Mouse (Mus musculus): Measurements from ENCODE around the gene Faf1.

Gene Faf1

DNA sequence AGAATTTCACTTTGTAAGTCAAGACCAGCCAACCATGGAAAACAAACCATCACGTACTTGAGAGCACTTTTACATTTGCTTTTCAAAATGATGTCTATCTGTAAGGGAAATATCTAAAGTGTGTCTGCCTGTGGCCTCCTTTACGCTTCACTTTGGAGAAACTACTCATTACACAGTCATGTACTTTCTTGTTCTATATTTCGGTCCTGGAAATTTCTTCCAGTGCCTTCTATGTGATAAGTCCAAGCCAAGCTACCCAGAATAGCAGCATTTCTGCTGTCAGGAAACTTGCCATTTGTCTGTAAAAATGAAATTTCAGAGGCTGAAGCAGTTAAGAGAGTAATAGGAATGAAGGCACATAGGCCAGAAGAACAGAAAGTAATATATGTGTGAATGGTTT lies 228.1 kb downstream of the Faf1 start:
- ATAC-seq (ENCODE audit: low TSS enrichment) = peak; percentile 92

GRCm38 (mm10) chr4:109929058-109929457 lies 252.7 kb downstream of the Faf1 start:
- ATAC-seq (ENCODE audit: low TSS enrichment) = no peak

DNA sequence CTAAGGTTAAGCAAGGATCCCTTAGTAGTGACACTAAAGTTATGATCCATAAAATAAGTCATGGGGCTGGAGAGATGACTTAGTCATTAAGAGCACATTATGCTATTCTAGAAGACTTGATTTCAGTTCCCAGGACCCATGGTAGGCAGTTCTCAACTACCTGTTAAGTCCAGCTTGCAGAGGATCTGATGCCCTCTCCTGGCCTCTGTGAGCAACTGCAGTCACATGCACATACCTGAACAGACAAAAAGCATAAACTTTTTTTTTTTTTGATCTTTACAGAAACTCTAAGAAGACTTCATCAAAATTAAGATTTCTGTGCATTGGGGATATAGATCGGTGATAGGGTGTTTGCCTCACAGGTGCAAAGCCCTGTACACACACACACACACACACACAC lies 254.1 kb downstream of the Faf1 start:
- ATAC-seq (ENCODE audit: low TSS enrichment) = no peak

- ATAC-seq (ENCODE audit: low TSS enrichment) = peak; percentile 64; the same call in 1 of the 2 replicates
Observed at GRCm38 (mm10) chr4:109930935-109931334, 254.5 kb downstream of the Faf1 start.

DNA sequence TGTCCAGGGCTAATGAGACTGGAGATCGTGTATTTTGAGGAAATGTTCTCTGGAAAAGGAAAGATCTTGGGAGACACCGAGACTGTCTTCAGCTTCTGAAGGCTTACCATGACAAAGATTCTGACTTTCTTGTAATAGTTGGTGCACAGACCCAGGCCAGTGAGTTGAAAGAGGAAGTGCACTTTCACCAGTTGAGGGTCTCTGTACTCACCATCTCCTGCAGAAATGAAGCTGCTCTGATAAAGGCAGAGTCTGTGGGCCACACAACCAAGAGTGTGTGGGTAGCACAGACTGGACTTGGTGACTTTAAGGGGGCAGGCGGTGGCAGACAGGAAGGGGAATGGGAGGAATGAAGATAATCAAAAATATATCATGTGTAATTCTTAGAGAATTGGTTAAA lies 260.2 kb downstream of the Faf1 start:
- no peak for ATAC-seq (ENCODE audit: low TSS enrichment)

GRCm38 (mm10) chr4:109939291-109939690 lies 262.9 kb downstream of the Faf1 start:
- no peak for ATAC-seq (ENCODE audit: low TSS enrichment)

DNA sequence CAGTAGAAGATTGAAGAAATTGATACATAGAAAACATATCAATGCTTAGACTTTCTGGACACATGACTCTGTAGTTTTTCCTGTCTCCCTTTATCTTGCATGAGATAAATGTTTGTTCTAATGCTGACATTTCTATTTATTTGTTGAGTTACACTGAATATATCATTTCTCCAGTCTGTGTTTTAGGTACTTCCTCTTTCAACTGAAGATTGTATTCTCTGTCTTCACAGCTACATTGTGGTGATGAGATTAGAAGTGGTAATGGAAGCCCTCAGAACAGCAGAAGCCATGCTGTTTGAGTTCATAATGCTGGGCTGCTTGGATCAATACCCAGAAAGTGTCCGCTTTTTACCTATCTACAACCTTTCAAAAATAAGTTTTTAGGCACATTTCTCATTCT lies 269.2 kb downstream of the Faf1 start:
- ATAC-seq (ENCODE audit: low TSS enrichment) = no peak

- no peak for ATAC-seq (ENCODE audit: low TSS enrichment)
Observed at GRCm38 (mm10) chr4:109949307-109949706, 272.9 kb downstream of the Faf1 start.

- ATAC-seq (ENCODE audit: low TSS enrichment) = no peak
Observed at GRCm38 (mm10) chr4:109953509-109953908, 277.1 kb downstream of the Faf1 start.

GRCm38 (mm10) chr4:109960201-109960935 lies 284.0 kb downstream of the Faf1 start:
- ATAC-seq (ENCODE audit: low TSS enrichment) = no peak

GRCm38 (mm10) chr4:109963570-109964279 lies 287.3 kb downstream of the Faf1 start:
- no peak for ATAC-seq (ENCODE audit: low TSS enrichment)

DNA sequence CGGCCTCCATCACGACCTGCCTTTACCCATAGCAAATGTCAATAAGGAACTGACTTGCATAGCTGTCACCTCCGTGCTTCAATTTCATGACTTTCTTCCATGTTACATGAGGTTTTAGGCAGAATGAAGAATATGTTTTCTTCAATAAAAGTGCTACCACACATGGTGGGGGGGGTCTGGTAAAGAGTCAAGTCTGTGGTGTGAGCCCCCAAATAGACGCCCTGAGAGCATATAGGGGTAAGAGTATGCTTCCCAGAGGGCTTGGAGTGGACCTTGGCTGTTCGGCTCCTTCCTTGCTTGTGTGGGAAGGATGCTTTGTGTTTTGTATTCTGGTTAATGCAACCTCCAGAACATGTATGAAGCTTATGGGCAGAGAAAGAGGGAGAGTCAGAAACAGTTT lies 293.2 kb downstream of the Faf1 start:
- ATAC-seq (ENCODE audit: low TSS enrichment) = no peak

- ATAC-seq (ENCODE audit: low TSS enrichment) = no peak
Observed at GRCm38 (mm10) chr4:109973991-109974654, 297.7 kb downstream of the Faf1 start.

DNA sequence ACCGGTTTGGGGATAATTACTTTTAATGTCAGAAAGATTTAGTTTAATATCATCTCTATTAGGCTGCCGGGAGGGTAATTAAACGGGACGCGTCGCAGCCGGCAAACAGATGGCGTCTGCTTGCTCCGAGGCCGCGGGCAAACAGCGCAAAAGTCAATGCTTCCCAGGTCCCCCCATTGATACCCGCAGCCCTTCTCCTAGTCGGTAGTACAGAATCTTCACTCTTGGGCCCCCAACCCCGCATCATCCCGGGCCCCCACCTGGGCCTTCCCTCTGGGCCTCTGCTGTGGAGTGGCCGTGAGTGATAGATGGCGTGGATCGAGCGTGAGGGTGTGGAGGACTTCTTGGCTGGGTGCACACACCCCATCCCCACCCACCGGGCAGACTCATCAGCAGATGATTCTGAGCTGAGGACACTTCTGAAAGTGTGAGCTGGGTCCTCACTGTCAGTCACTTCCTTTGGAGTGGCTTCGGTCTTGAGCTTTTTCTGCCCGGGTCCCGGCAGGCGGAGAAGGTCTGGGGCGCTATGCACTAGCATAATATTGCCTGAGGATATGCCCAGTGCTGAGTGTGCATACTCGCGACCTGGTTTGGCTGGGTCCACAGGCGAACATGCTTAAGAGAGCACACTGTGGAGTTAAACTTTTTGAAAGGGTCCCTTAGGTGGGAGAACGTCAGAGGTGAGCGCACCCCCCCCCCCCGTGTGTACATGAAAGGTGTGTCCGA lies 298.4 kb downstream of the Faf1 start:
- no peak for ATAC-seq (ENCODE audit: low TSS enrichment)

DNA sequence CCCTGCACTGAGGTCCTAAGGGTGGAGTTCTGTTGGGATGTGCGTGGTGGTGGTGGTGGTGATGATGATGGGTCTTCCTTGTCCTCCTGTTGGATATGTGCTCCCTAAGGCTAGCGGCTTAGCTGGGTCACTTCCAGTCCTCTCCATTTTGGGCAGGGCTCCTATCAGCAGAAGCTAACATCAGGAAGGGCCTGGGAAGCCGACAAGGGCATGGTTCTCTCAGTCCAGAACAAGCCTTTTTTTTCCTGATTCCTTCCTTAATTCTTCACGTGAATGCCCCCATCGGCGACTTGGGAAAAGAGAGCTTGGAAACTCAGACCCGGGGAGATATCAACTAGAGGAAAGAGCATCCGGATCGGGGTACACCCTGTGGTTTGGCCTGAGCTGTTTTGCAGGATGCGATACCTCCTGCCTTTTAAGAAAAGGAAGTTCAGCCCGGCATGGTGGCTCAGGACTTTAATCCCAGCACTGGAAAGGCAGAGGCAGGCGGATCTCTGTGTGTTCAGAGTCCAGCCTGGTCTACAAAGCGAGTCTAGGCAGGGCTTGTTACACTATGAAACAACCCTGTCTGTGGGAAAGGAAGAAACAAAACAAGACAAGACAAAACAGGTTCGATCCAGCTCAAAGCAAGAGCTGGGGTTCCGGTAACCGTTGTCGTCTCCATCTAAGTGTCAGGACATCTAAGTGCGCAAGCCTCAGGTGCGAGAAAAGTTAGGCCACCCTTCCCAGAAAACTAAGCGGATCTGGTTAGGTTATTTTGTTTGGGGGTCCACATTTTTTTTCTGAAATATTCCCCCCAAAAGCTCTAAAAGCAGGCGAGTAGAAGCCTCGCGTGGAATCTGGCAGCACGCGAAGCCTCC lies 299.2 kb downstream of the Faf1 start:
- no peak for ATAC-seq (ENCODE audit: low TSS enrichment)

DNA sequence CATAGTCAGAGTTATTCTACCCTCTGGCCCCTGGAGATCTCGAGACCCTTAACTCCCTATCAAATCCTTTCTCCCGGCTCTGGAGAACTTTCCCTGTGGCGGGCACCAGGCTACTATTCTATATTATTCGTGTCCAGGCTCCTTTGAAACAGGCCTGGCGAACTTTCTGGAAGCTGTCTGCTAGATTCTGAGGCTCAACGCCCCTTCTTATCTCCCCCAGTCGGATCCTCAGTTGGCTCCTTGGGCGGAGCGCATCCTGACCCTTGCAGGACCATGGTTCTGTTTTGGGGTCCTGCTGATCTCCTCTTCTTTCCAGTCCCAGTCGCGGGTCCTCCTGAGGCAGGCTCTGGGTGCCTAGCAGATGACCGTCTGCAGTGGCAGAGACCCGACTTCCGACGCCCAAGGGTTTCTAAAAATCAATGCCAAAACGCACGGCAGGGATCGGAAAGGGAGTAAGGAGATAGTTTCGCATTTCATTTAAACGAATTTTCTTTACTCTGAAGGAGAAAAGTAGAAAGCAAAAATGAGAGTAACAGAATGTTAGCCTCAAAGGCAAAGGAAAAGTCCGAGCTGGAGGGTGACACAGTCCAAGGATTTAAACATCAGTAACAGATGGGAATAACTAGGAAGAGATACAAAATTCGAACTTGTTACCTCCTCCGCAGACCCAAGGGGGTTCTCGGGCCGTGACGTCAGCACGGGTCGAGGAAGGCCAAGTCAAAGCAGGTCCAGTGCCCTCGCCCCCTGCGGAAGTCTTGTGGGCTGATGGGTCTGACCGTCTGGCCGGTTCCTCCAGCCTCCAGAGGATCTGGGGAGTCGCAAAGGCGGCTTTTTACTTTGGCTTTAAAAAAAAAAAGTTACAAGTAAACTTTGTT lies 300.1 kb downstream of the Faf1 start:
- no peak for ATAC-seq (ENCODE audit: low TSS enrichment)

- ATAC-seq (ENCODE audit: low TSS enrichment) = peak; percentile 38
Observed at GRCm38 (mm10) chr4:109977148-109978067, 301.0 kb downstream of the Faf1 start, which contains the start of gene Dmrta2. Dmrta2 (plus strand) TSS chr4:109978053.

- no peak for ATAC-seq (ENCODE audit: low TSS enrichment)
Observed at GRCm38 (mm10) chr4:109978068-109978857, 301.9 kb downstream of the Faf1 start.

Measured in frontal cortex, adult (tissue).